Mouse (Mus musculus) macrophage (primary cell): Measurements from ENCODE around the gene Sema5b. TPM values are rescaled to one million over a fixed set of nuclear protein-coding genes. Genes with fewer than 3 reads are reported as not detected.

Experiments used
- H3K27ac ChIP-seq: fragments of 350-480 bp; formaldehyde crosslinking; 2 replicates; pipeline ENCODE4 v1.9.0; 2021
- H3K36me3 ChIP-seq: fragments of 350-480 bp; formaldehyde crosslinking; 2 replicates; pipeline ENCODE4 v1.9.0; 2021; ENCODE audit errors: inconsistent target
- H3K4me3 ChIP-seq: fragments of 350-480 bp; formaldehyde crosslinking; 2 replicates; pipeline ENCODE4 v1.9.0; 2021; ENCODE audit errors: inconsistent target
- H3K79me2 ChIP-seq: fragments of 350-480 bp; formaldehyde crosslinking; 2 replicates; pipeline ENCODE4 v1.9.0; 2021; ENCODE audit errors: inconsistent target
- WGBS: methylation state at CpG from one replicate; pipeline ENCODE4 v1.1.7; 2026; ENCODE audit warnings: inconsistent platforms; ENCODE audit not compliant: missing documents; 5-methylcytosine and 5-hydroxymethylcytosine counted together
- polyA plus RNA-seq: library from polyadenylated mRNA; stranded (reverse); fragments of 250-400 nt; gene quantifications from 3 replicates; pipeline ENCODE4 v1.2.4, GENCODE M21; 2018; ENCODE audit warnings: inconsistent platforms

Sema5b gene
- polyA plus RNA-seq, 1 experiment from 2014 or later: not detected

DNA sequence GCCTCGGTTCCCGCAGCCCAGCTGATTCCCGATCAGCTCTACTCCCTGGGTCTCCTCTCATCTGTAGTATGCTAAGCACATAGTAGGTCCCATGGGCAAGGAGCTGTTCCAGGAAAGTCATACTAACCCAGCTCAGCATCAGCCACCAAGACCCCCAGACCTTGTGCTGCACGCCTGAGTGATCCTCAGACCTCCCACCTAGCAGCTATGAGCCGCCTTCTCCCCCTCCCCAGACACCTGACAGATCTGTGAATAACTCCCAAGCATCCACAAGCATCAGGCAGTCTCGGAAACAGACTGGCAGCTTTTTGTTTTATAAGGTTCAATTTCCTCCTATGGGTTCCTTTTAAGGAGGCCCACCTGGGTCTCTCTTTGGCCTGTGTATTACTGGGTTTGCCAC is 83.9 kb downstream of the Sema5b start:
- 73% methylated on average over 6 of the region's 6 CpGs for WGBS
- no peak overlapping the region for H3K27ac ChIP-seq
- H3K79me2 ChIP-seq: no peaks in the 10 kb centered on the region
- no peak overlapping the region for H3K4me3 ChIP-seq
- no peaks in the 10 kb centered on the region for H3K36me3 ChIP-seq

DNA sequence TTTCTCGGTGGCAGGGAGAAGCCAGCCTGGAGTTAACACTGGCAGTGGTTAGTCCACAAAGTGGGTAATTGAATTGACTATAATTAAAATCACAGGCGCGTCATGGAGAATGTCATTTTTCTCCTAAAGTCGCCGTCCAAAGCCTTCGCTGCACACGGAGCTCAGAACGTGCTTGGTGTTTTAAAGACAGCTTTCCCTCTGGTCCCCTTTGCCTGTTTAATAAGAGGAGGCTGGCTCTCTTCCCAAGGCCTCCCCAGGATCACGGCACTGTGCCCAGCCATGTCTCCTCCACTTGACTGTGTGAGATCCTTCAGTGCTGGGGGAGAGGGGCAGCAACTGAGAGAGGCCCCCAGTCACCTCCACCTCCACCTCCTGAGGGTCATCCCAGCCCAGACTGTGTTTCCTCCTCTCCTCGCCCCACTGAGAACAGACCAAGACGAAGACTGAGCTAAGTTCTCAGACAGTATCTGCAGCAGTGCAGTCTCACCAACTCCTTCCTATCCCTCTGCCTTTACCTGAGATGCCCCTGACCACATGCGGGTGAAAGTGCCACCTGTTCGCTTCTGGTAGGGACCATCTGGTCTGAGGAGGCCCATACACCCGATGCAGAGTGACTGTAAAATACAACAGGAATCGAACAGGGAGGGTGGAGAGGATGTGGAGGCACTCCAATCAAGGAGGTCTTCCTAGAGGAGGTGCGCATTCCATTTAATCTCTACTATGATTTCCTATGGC is 84.5 kb downstream of the Sema5b start:
- Histone ChIP-seq H3K79me2 (no peaks in the 10 kb centered on the region), H3K27ac (no peak overlapping the region), H3K36me3 (no peaks in the 10 kb centered on the region), H3K4me3 (no peak overlapping the region)
- 73% methylated on average over 15 of the region's 16 CpGs for WGBS

DNA sequence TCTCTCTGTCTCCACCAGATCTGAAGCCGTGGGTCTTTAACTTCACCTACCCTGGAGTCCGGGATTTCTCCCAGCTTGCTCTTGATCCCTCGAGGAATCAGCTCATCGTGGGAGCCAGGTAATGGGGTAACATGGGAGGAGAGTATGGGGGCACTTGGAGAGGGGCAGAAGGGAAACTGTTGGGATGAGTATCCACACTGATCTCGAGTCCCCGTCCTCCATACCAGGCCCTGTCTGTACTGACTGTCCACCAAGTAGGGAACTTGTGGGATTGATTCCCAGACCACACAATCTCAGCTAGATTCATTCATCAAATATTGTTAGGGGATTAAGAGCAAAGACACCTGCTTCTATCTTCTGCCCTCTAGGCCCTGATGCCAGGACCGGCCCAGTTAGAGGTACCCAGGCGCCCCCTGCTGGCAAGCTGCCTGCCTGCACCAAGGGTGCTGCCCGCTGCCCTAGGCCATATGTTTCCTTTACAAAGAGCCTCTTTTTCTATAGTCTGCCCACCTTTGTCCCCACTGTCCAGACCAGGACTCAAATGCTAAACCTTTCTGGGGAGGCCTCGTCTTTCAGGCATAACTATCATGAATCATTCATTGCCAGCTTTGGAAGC is 87.2 kb downstream of the Sema5b start:
- Histone ChIP-seq H3K79me2 (no peaks in the 10 kb centered on the region), H3K36me3 (no peaks in the 10 kb centered on the region), H3K27ac (no peak overlapping the region), H3K4me3 (no peak overlapping the region)
- WGBS: 44% methylated on average over 10 of the region's 10 CpGs

DNA sequence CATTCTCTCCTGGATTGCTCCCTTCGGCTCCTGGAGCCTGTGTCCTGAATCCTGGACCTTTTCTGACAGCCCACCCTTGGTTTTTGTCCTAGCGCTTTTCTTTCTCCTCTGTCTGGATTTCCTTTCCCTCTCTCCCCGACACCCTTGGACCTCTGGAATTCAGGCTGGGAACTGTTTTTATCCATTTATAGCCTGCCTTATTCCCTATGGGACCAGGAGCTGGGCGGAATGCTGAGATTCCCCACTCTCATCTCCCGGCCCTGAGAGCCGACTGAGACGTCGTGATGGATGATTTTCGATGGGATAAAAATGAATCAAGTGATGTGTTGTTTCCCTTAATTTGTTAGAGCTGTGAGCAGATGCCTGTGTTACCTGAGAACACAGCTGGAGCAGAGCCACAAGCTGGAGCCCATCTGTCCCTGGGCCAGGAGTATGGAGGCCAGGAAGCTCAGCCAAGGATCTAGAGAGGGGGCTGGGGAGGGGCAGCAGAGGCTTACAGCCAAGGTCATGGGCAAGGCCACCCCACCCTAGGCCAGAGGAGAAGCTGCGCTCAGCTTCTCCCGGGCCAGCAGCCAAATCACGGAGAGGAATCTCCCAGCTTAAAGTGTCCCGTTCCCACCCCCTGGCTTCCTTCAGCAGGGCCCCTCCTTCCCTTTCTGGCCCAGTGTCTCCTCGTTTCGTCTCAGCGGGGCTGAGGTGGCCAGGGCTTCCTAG is 89.7 kb downstream of the Sema5b start:
- Histone ChIP-seq H3K79me2 (no peaks in the 10 kb centered on the region), H3K27ac (no peak overlapping the region), H3K36me3 (no peaks in the 10 kb centered on the region), H3K4me3 (no peak overlapping the region)
- 79% methylated on average over 16 of the region's 16 CpGs for WGBS

DNA sequence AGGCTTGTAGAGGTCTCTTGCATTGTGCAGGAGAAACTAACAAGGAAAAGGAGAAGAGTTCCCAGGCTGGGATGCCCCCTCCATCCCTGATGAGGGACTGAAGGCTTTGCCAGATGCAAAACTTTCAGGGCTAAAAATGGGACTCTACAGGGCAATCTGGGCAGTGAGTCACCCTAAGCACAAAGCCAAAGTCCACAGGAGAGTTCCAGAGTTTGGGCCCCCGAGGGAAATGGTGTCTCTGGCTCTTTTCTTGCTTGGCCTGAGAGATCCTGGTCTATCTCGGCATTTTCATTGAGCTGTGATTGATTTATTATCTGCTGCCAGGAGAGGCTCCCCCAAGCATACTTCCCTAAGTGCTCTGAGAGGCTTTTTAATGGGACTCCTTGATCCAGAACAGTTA is 92.1 kb downstream of the Sema5b start:
- Histone ChIP-seq H3K4me3 (no peak overlapping the region), H3K79me2 (no peaks in the 10 kb centered on the region), H3K36me3 (no peaks in the 10 kb centered on the region), H3K27ac (no peak overlapping the region)
- 55% methylated on average over 2 of the region's 2 CpGs for WGBS

DNA sequence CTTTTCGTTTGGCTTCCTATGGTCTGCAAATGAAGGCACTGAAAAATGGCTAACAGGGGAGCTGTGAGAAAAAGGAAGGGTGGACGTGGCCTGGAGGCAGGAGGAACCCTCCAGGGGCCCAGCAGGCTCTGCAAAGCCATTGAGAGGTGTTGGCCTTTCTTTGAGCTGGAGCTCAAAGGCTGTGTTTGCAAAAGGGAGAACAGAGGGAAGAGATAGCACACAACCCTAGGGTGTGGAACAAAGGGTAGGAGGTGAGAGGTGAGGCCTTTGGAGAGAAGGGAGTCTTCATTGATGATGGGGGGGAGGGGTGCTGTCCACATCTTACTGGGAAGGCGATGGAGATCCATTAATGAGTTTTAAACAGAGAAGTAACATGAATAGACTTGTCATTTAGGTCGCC is 94.0 kb downstream of the Sema5b start:
- no peaks in the 10 kb centered on the region for H3K36me3 ChIP-seq
- H3K79me2 ChIP-seq: no peaks in the 10 kb centered on the region
- no peak overlapping the region for H3K4me3 ChIP-seq
- WGBS: 65% methylated on average over 4 of the region's 4 CpGs
- no peak overlapping the region for H3K27ac ChIP-seq

DNA sequence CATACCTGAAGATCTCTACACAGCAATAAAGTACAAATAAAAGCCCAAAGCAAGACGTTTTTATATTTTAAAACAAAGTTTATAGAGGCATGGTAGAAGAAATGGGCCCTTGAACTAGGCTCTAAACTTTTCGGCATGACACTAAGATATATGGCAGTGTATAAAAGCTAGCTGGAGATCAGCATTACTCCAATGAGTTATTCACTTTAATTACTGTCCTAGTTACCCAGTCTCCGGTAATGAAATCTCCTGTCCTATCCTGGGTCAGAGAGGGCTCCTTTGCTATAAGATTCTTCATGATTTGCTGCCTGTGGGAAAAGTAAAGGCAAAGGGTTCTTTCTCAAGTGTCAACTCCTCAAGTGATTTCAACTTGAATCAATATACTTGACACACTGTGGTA is 98.6 kb downstream of the Sema5b start:
- Histone ChIP-seq H3K27ac (no peak overlapping the region), H3K36me3 (no peaks in the 10 kb centered on the region), H3K4me3 (no peak overlapping the region), H3K79me2 (no peaks in the 10 kb centered on the region)
- WGBS: 82% methylated on average over 3 of the region's 3 CpGs

DNA sequence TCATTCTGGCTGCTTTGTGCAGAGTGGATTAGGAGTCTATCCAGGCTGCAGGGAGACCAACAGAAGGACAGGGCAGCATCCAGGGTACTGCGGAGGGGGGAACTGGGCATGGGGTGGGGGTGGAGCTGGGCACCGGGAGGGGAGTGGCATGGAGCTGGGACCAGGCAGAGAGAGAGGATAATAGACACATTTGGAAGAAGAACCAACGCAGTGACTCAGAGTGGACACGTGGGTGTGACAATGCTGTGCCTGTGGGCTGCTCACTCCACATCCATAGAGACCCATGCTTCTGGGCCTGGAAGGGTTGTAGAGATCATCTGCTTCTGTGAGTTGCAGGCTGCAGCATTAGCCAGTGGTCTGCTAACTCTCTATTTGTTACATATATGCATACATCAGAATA is 107.9 kb downstream of the Sema5b start:
- H3K4me3 ChIP-seq: no peak overlapping the region
- no peaks in the 10 kb centered on the region for H3K79me2 ChIP-seq
- WGBS: 89% methylated on average over 4 of the region's 4 CpGs
- H3K27ac ChIP-seq: no peak overlapping the region
- no peaks in the 10 kb centered on the region for H3K36me3 ChIP-seq

DNA sequence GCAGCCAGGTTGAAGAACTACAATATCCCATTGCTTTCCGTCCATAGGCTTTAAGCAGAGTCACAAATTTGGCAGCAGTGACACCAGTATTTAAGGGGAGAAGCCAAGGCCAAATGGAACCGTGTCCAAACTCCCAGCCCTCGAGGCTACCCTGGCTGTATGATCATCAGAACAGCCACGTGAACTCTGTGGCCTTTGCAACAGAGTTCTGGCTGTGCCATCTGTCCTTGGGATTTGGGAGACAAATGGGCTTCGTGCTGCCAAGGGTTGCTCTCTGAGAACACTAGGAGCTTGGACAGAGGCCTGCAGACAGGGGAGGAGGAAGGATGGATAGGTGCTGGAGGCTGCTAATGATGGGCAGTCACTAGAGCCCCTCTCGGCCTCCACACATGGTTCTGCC is 111.3 kb downstream of the Sema5b start:
- WGBS: 73% methylated on average over 6 of the region's 6 CpGs
- H3K79me2 ChIP-seq: no peaks in the 10 kb centered on the region
- no peak overlapping the region for H3K27ac ChIP-seq
- no peaks in the 10 kb centered on the region for H3K36me3 ChIP-seq
- H3K4me3 ChIP-seq: no peak overlapping the region

DNA sequence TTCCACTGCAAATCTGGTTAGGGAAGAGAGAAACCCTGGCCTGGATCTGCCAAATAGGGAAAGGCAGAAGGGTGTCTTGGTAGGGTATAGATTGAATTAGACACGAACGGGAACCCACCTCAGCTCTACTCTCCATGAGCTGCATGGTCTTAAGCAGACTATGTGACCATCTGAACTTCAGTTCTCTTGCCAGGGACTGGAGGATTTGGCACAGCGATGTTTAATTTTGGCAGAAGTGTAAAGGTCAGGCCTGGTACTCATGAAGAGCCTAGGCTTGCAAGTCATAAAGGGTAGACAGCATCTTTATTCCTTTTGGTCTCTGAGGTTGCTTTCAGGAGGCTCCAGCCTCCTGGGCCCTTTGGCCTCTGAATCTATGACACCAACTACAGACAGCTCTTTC is 111.8 kb downstream of the Sema5b start:
- H3K79me2 ChIP-seq: no peaks in the 10 kb centered on the region
- no peak overlapping the region for H3K4me3 ChIP-seq
- 87% methylated on average over 3 of the region's 3 CpGs for WGBS
- no peak overlapping the region for H3K27ac ChIP-seq
- H3K36me3 ChIP-seq: no peaks in the 10 kb centered on the region

DNA sequence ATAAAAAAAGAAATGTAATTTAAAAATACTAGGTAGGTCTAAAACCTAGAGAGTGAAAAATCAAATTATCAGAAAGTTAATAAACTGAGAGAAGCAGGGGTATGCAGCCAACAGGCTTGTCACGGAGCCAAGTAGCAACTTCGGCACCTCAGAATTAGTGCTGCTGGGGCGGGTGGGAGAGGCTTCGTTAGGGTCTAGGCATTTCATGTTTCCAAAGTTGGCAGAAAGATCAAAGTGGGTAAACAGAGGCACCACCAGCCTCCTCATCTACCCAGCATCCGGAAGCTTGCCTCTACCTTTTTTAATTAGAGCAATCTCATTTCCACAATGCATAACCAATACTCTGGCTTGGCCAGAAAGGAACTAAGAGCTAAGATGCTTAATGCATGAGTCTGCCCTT is 113.0 kb downstream of the Sema5b start:
- Histone ChIP-seq H3K4me3 (no peak overlapping the region), H3K36me3 (no peaks in the 10 kb centered on the region), H3K27ac (no peak overlapping the region), H3K79me2 (no peaks in the 10 kb centered on the region)
- WGBS: 98% methylated on average over 5 of the region's 5 CpGs

DNA sequence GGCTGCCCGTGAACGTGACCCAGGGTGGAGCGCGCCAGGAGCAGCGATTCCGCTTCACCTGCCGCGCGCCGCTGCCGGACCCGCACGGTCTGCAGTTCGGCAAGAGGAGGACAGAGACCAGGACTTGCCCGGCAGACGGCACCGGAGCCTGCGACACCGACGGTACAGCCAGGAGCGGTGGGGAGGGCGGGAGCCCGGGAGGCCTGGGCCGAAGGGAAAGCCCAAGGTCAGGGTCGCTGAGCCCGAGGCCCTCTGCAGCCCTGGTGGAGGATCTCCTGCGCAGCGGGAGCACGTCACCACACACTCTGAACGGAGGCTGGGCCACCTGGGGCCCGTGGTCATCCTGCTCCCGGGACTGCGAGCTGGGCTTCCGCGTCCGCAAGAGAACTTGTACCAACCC is 119.3 kb downstream of the Sema5b start:
- no peak overlapping the region for H3K27ac ChIP-seq
- 7% methylated on average over 36 of the region's 36 CpGs for WGBS
- no peak overlapping the region for H3K4me3 ChIP-seq
- no peaks in the 10 kb centered on the region for H3K79me2 ChIP-seq
- no peaks in the 10 kb centered on the region for H3K36me3 ChIP-seq

DNA sequence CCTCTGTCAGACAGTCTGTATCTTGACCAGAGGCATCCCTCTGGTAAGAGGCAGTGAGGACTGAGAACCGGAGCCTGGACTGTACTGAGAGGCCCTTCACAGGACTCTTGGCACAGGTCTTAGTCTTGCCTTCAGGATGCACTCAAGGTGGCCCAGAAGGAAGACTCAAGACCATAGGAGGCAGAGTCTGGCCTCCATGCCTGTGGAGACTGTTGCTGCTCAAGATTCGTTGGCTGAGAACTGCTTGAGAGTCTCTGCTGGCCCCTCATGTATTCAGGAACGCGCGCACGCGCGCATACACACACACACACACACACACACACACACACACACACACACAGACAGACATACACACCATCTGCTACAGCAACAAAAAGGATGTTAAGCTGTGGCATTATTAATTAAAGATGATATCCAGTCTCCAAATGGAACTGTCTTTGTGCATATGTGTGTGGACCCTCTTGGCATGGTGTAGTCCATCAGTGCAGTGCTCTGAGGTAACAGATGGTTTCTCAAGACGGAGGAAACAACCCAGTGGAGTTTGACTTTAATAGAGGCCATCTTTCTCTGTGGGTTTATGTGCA is 123.0 kb downstream of the Sema5b start:
- Histone ChIP-seq H3K27ac (no peak overlapping the region), H3K36me3 (no peaks in the 10 kb centered on the region), H3K79me2 (no peaks in the 10 kb centered on the region), H3K4me3 (no peak overlapping the region)
- WGBS: 97% methylated on average over 9 of the region's 9 CpGs

DNA sequence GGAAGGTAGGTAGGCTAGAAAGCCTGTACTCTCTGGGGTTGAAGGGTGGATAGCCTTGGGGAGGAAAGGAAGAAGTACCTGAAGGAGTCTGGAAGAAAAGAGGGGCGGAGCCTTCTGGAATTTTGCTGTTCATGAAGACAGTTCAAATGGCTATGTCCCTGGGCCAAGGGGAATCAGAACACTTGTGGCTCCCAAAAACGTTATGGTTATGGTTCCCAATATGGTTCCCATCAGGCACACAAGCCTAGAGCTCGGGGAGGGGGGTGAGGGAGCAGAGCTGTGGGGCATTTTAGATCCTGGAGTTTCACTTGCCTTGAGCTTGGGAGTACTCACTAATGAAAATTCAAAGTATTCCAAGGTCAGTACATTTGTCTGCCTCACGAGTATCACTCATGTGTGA is 123.9 kb downstream of the Sema5b start:
- WGBS: 80% methylated on average over 4 of the region's 4 CpGs
- Histone ChIP-seq H3K79me2 (no peaks in the 10 kb centered on the region), H3K27ac (no peak overlapping the region), H3K4me3 (no peak overlapping the region), H3K36me3 (no peaks in the 10 kb centered on the region)

DNA sequence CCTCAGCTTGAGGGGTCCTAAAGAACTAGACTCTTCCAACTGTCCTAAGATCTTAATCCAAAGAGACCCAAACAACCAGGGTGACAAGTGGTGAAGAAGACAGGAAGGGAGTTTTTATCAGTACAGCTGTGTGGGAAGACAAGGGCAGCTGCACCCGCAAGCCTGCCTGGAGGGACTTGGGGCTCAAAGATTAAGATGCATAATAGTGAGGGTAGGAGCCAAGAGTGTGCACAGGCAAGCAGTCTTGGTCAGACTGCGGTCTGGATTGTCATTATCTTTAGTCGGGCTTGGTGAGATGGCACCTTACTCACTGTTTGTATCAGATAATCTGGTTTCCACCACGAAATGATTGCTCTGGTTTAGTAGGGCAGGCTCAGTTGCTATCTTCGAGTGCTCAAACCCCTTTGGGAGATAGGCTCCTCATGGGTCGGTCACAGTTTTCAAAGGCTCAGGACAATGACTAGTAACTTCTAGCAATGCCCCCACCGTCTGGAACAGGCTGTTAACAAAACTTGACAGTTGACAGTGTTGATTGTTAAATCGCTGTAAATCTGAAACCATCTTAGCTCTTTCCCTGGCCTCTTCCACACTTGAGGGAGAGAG is 136.7 kb downstream of the Sema5b start:
- 83% methylated on average over 8 of the region's 8 CpGs for WGBS
- Histone ChIP-seq H3K4me3 (no peak overlapping the region), H3K79me2 (no peaks in the 10 kb centered on the region), H3K27ac (no peak overlapping the region), H3K36me3 (no peaks in the 10 kb centered on the region)
